Mouse (Mus musculus): Measurements from ENCODE around the gene Sag.

- TF ChIP-seq CTCF (conservative IDR thresholded peaks at IDR 0.05; ENCODE audit: low read length) (no peak), NANOG (IDR thresholded peaks at IDR 0.05; ENCODE audit: borderline replicate concordance, low read length) (no peak)
Observed at GRCm38 (mm10) chr1:87848237-87848996, 44.9 kb downstream of the Sag start.

Measured in E14TG2a.4 (cell line).